9 mouse cellular contexts compared by ENCODE assay signal in the genomic region with DNA sequence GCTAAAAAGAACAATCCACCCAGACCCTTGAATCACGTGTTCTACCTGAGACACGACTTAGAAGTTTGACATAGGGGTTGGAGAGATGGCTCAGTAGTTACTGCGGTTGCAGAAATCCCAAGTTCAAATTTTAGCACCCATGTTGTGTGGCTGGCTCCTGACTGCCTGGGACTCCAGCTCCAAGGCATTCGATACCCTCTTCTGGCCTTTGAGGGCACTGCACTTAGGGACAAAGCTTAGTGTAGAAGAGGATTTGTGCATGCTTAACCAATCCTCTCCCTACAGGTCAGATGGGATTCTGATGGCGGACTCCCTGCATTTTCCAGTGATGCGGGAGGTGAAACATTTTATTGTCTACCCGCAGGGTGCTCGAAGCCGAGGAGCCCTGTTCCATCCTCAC. TPM values are rescaled to one million over a fixed set of nuclear protein-coding genes. Genes with fewer than 3 reads are reported as not detected.
DNase-seq lines count a peak whose midpoint lies in the region; ATAC-seq and TF ChIP-seq lines count a peak whose summit lies in the region.
"Had no signal": no experiment of that assay in that cellular context is flagged by ENCODE, and none has a peak within 500 bp of the region (broad histone marks: within the 10 kb centered on the region; RNA-seq: fewer than 3 reads in every experiment).

No protein-coding gene starts in this region.

- H3K4me1 ChIP-seq in hindbrain, embryonic 11.5 days (replicated peaks; ENCODE audit: control insufficient read depth, insufficient read depth, low read length) = no peaks in the 10 kb centered on the region
- H3K4me1 ChIP-seq in hindbrain, embryonic 14.5 days (replicated peaks; ENCODE audit: control insufficient read depth, insufficient read depth, low read length) = peaks cover 33% of the 10 kb centered on the region
- no peaks in the 10 kb centered on the region for H3K4me1 ChIP-seq in stomach, postnatal 0 days (replicated peaks; ENCODE audit: control insufficient read depth, insufficient read depth)

- TF ChIP-seq CTCF in stomach, postnatal 0 days (IDR thresholded peaks at IDR 0.05; ENCODE audit: low read depth) = peak; percentile 81

- no peak overlapping the region for H3K4me2 ChIP-seq in hindbrain, embryonic 11.5 days (replicated peaks; ENCODE audit: low read depth, low read length)
- H3K4me2 ChIP-seq in hindbrain, embryonic 14.5 days (replicated peaks) = no peak overlapping the region
- no peak overlapping the region for H3K4me2 ChIP-seq in stomach, postnatal 0 days (replicated peaks; ENCODE audit: low read depth)
- H3K4me2 ChIP-seq: limb, embryonic 13.5 days had no signal

- no peak for TF ChIP-seq EP300 in stomach, postnatal 0 days (optimal IDR thresholded peaks at IDR 0.05)

- no peaks in the 10 kb centered on the region for H3K27me3 ChIP-seq in hindbrain, embryonic 11.5 days (ENCODE audit: control insufficient read depth, insufficient read depth, low read length)
- no peaks in the 10 kb centered on the region for H3K27me3 ChIP-seq in hindbrain, embryonic 14.5 days (ENCODE audit: control insufficient read depth, insufficient read depth, low read length)
- no peaks in the 10 kb centered on the region for H3K27me3 ChIP-seq in stomach, postnatal 0 days (ENCODE audit: control insufficient read depth, insufficient read depth, low read length)
- H3K27me3 ChIP-seq: limb, embryonic 13.5 days had no signal

- no peaks in the 10 kb centered on the region for H3K36me3 ChIP-seq in hindbrain, embryonic 11.5 days (ENCODE audit: control insufficient read depth, insufficient read depth, low read length)
- no peaks in the 10 kb centered on the region for H3K36me3 ChIP-seq in hindbrain, embryonic 14.5 days (replicated peaks; ENCODE audit: control insufficient read depth, insufficient read depth)
- no peaks in the 10 kb centered on the region for H3K36me3 ChIP-seq in stomach, postnatal 0 days (ENCODE audit: control insufficient read depth, insufficient read depth, low read length)
- H3K36me3 ChIP-seq: limb, embryonic 13.5 days had no signal

- 88% methylated on average over 9 of the region's 9 CpGs for WGBS in hindbrain, embryonic 11.5 days
- WGBS in hindbrain, embryonic 14.5 days = 84% methylated on average over 9 of the region's 9 CpGs
- WGBS in stomach, postnatal 0 days = 82% methylated on average over 9 of the region's 9 CpGs

- no peaks in the 10 kb centered on the region for H3K9me3 ChIP-seq in hindbrain, embryonic 11.5 days (ENCODE audit: control insufficient read depth, low read length)
- H3K9me3 ChIP-seq in hindbrain, embryonic 14.5 days (ENCODE audit: control insufficient read depth, low read length) = no peaks in the 10 kb centered on the region
- no peaks in the 10 kb centered on the region for H3K9me3 ChIP-seq in stomach, postnatal 0 days (ENCODE audit: control insufficient read depth, low read length)
- H3K9me3 ChIP-seq: limb, embryonic 13.5 days had no signal

- peak; percentile 47 for DNase-seq in hindbrain, embryonic 11.5 days (ENCODE audit: low spot score)
- no peak for DNase-seq in hindbrain, embryonic 14.5 days (ENCODE audit: low spot score)
- peak; percentile 64 for DNase-seq in CD4-positive, CD25-positive, alpha-beta regulatory T cell, adult 2 months (ENCODE audit: low read depth, low spot score)
- DNase-seq in adrenal gland, postnatal 36 days = peak; percentile 59 to 71
- peak; percentile 74 for DNase-seq in kidney, postnatal 10 days
- DNase-seq in lung, postnatal 25 days (ENCODE audit: low spot score) = peak; percentile 74
- peak; percentile 64 for DNase-seq in stomach, postnatal 0 days (ENCODE audit: low spot score)

- no peak overlapping the region for H3K4me3 ChIP-seq in hindbrain, embryonic 11.5 days (ENCODE audit: low read depth, low read length)
- H3K4me3 ChIP-seq in hindbrain, embryonic 14.5 days (replicated peaks; ENCODE audit: low read length) = no peak overlapping the region
- H3K4me3 ChIP-seq in stomach, postnatal 0 days (ENCODE audit: low read depth, low read length) = no peak overlapping the region
- H3K4me3 ChIP-seq: limb, embryonic 13.5 days had no signal

- no peak overlapping the region for H3K9ac ChIP-seq in hindbrain, embryonic 11.5 days (ENCODE audit: low read depth, low read length)
- H3K9ac ChIP-seq in hindbrain, embryonic 14.5 days = no peak overlapping the region
- H3K9ac ChIP-seq in stomach, postnatal 0 days (ENCODE audit: low read length) = no peak overlapping the region
- H3K9ac ChIP-seq: limb, embryonic 13.5 days had no signal

- ATAC-seq in hindbrain, embryonic 11.5 days (ENCODE audit: low FRiP score) = no peak
- no peak for ATAC-seq in hindbrain, embryonic 14.5 days (ENCODE audit: low FRiP score)
- peak; percentile 48 for ATAC-seq in frontal cortex, adult (ENCODE audit: low TSS enrichment)
- peak; percentile 49; the same call in 1 of the 2 replicates for ATAC-seq in stomach, postnatal 0 days (ENCODE audit: low FRiP score, low TSS enrichment)

- H3K27ac ChIP-seq in hindbrain, embryonic 11.5 days (ENCODE audit: low read depth, low read length) = no peak overlapping the region
- H3K27ac ChIP-seq in hindbrain, embryonic 14.5 days = no peak overlapping the region
- no peak overlapping the region for H3K27ac ChIP-seq in stomach, postnatal 0 days (replicated peaks)
- H3K27ac ChIP-seq: limb, embryonic 13.5 days had no signal

RNA-seq across cellular contexts. Expression of gene Cxadr, which starts 15.6 kb away (rescaled TPM):
- 64.7 and 70.1 TPM in 2 replicates for polyA plus RNA-seq in hindbrain, embryonic 11.5 days (2014; fragmentation: Nextera tagmentation; extraction: Ambion mirVana)
- 107 and 126 TPM in 2 replicates for polyA plus RNA-seq in hindbrain, embryonic 14.5 days (2014; fragmentation: Nextera tagmentation; extraction: Ambion mirVana)
- total RNA-seq in adrenal gland, postnatal 36 days (2021) = 10 to 100 TPM in 1 of 2 experiments, 1 to 10 TPM in 1; 6.7 to 32.1 TPM
- polyA plus RNA-seq in stomach, postnatal 0 days (2015; fragmentation: Nextera tagmentation; extraction: Ambion mirVana) = 56.4 and 62.1 TPM in 2 replicates

Comparison
In these comparisons a context has a peak if more than half of its experiments do, and no peak if none do; other contexts are left out.
1. ATAC-seq: peak in frontal cortex, adult (single experiment) and stomach, postnatal 0 days (single experiment); none in hindbrain, embryonic 11.5 days (single experiment) and hindbrain, embryonic 14.5 days (single experiment).